10 mouse cellular contexts compared by ENCODE assay signal in genomic region chr7:126888852-126889251, GRCm38 (mm10). TPM values are rescaled to one million over a fixed set of nuclear protein-coding genes. Genes with fewer than 3 reads are reported as not detected.
A peak's percentile ranks its signal among the peaks of the same experiment; 100 is the strongest.
DNase-seq lines count a peak whose midpoint lies in the region; ATAC-seq and TF ChIP-seq lines count a peak whose summit lies in the region.
"Had no signal": no experiment of that assay in that cellular context is flagged by ENCODE, and none has a peak within 500 bp of the region (broad histone marks: within the 10 kb centered on the region; RNA-seq: fewer than 3 reads in every experiment).

No protein-coding gene starts in this region.

- 38% methylated on average over 7 of the region's 7 CpGs for WGBS in heart, postnatal 0 days
- WGBS in spleen, adult 2 months = 61% methylated on average over 7 of the region's 7 CpGs
- WGBS in small intestine, adult 2 months = 52% methylated on average over 7 of the region's 7 CpGs

- no peaks in the 10 kb centered on the region for H3K9me3 ChIP-seq in heart, postnatal 0 days (replicated peaks; ENCODE audit: control insufficient read depth, low read length)
- H3K9me3 ChIP-seq: lung, embryonic 15.5 days had no signal

- no peak overlapping the region for H3K27ac ChIP-seq in heart, postnatal 0 days (ENCODE audit: low read depth)
- H3K27ac ChIP-seq in spleen, adult 2 months (ENCODE audit: insufficient read depth, low read length) = no peak overlapping the region; the same call in 1 of the 2 replicates
- H3K27ac ChIP-seq in small intestine, adult 2 months (ENCODE audit: insufficient read depth, low read depth, low read length) = no peak overlapping the region
- H3K27ac ChIP-seq: lung, embryonic 15.5 days had no signal

- H3K9ac ChIP-seq in heart, postnatal 0 days (replicated peaks; ENCODE audit: low read depth, low read length) = peak overlapping the region; percentile 16; the same call in 1 of the 2 replicates
- H3K9ac ChIP-seq: lung, embryonic 15.5 days had no signal

- H3K4me3 ChIP-seq in heart, postnatal 0 days (ENCODE audit: low read depth, low read length) = no peak overlapping the region
- H3K4me3 ChIP-seq in spleen, adult 2 months (ENCODE audit: extremely low read depth, insufficient read depth, insufficient read length) = no peak overlapping the region
- no peak overlapping the region for H3K4me3 ChIP-seq in small intestine, adult 2 months (ENCODE audit: low read depth, low read length)
- H3K4me3 ChIP-seq: lung, embryonic 15.5 days had no signal

- peak; percentile 44 for TF ChIP-seq CTCF in heart, postnatal 0 days (IDR thresholded peaks at IDR 0.05; ENCODE audit: low read depth)
- TF ChIP-seq CTCF in spleen, adult 2 months (IDR thresholded peaks at IDR 0.05; ENCODE audit: extremely low read depth, insufficient read depth, insufficient read length, insufficient replicate concordance) = peak; percentile 23; the same call in 1 of the 2 replicates
- peak; percentile 45; the same call in 1 of the 2 replicates for TF ChIP-seq CTCF in small intestine, adult 2 months (IDR thresholded peaks at IDR 0.05; ENCODE audit: extremely low read depth, insufficient read length, insufficient replicate concordance, low read depth, low read length)

- peaks cover 12% of the 10 kb centered on the region; the same call in 1 of the 2 replicates for H3K36me3 ChIP-seq in heart, postnatal 0 days (replicated peaks; ENCODE audit: control insufficient read depth, insufficient read depth, low read length)
- H3K36me3 ChIP-seq in spleen, adult 2 months (ENCODE audit: control insufficient read depth, insufficient read depth, low read length) = 0 out of 2 replicates have a peak, but pooled peaks cover 4% of the 10 kb centered on the region
- H3K36me3 ChIP-seq in small intestine, adult 2 months (ENCODE audit: control insufficient read depth, insufficient read depth, low read length) = peaks cover 15% of the 10 kb centered on the region

- TF ChIP-seq POLR2A in spleen, adult 2 months (IDR thresholded peaks at IDR 0.05; ENCODE audit: low read depth, low read length) = no peak
- TF ChIP-seq POLR2A in small intestine, adult 2 months (IDR thresholded peaks at IDR 0.05; ENCODE audit: low read depth, low read length) = no peak

- no peaks in the 10 kb centered on the region for H3K27me3 ChIP-seq in heart, postnatal 0 days (ENCODE audit: control insufficient read depth, insufficient read depth, low read length)
- H3K27me3 ChIP-seq in spleen, adult 2 months (ENCODE audit: control insufficient read depth, insufficient read depth, low read length) = no peaks in the 10 kb centered on the region
- H3K27me3 ChIP-seq in small intestine, adult 2 months (ENCODE audit: control insufficient read depth, insufficient read depth, low read length) = no peaks in the 10 kb centered on the region
- H3K27me3 ChIP-seq: lung, embryonic 15.5 days had no signal

- no peak overlapping the region for H3K4me2 ChIP-seq in heart, postnatal 0 days (ENCODE audit: low read depth, low read length)
- H3K4me2 ChIP-seq: lung, embryonic 15.5 days had no signal

- TF ChIP-seq EP300 in heart, postnatal 0 days (IDR thresholded peaks at IDR 0.05; ENCODE audit: low read depth) = no peak

- H3K4me1 ChIP-seq in heart, postnatal 0 days (ENCODE audit: control insufficient read depth, insufficient read depth) = no peaks in the 10 kb centered on the region
- H3K4me1 ChIP-seq in spleen, adult 2 months (ENCODE audit: control insufficient read depth, insufficient read depth, insufficient read length) = peaks cover under 1% of the 10 kb centered on the region; the same call in 1 of the 2 replicates
- H3K4me1 ChIP-seq in small intestine, adult 2 months (ENCODE audit: control insufficient read depth, insufficient read depth, insufficient read length, low read length) = peaks cover under 1% of the 10 kb centered on the region

- no peak for DNase-seq in heart, postnatal 0 days (ENCODE audit: low spot score)
- DNase-seq in heart, postnatal 4 days = no peak
- no peak for DNase-seq in spleen, adult 2 months (ENCODE audit: low read depth in 1 of 2, low spot score in 2 of 2)
- DNase-seq in spleen, postnatal 4 days (ENCODE audit: low spot score in 2 of 2) = no peak
- DNase-seq in embryo, embryonic 10.5 days (ENCODE audit: low spot score) = peak; percentile 29
- no peak for DNase-seq in layer of hippocampus, postnatal 10 days (ENCODE audit: low spot score in 2 of 2)
- DNase-seq: cerebellum, postnatal 25 days had no signal

- no peak for ATAC-seq in heart, postnatal 0 days (ENCODE audit: insufficient read depth, low read depth)
- no peak for ATAC-seq in inflammation-experienced regulatory T-cells, adult 6 months

RNA-seq across cellular contexts. Expression of gene Taok2, which starts 4.3 kb away (rescaled TPM):
- total RNA-seq in heart, postnatal 0 days (2014; rRNA removed; ENCODE audit: low replicate concordance) = 47.4 and 47.9 TPM in 2 replicates
- 17.9 and 20.9 TPM in 2 replicates for polyA plus RNA-seq in heart, postnatal 0 days (2015; fragmentation: Nextera tagmentation; extraction: Ambion mirVana)
- 10 to 100 TPM; 65.0 to 66.5 TPM for total RNA-seq in heart, postnatal 4 days (2021)
- polyA plus RNA-seq in spleen, adult 2 months (2012; rRNA removed) = 97.0 and 109 TPM in 2 replicates
- 42.3 and 77.4 TPM in 2 replicates for polyA plus RNA-seq in small intestine, adult 2 months (2012; rRNA removed)
- 10 to 100 TPM; 16.8 to 20.3 (median 19.6) TPM for polyA plus RNA-seq in inflammation-experienced regulatory T-cells, adult 6 months (2017; shearing (Covaris generic))
- total RNA-seq in layer of hippocampus, postnatal 10 days (2021) = 100 to 1,000 TPM; 147 to 167 TPM

RNA-seq across cellular contexts. Expression of gene Ino80e, which starts 26.7 kb away (rescaled TPM):
- total RNA-seq in heart, postnatal 0 days (2014; rRNA removed; ENCODE audit: low replicate concordance) = 16.6 and 29.5 TPM in 2 replicates
- 35.8 and 37.0 TPM in 2 replicates for polyA plus RNA-seq in heart, postnatal 0 days (2015; fragmentation: Nextera tagmentation; extraction: Ambion mirVana)
- total RNA-seq in heart, postnatal 4 days (2021) = 10 to 100 TPM; 33.5 to 34.1 TPM
- polyA plus RNA-seq in spleen, adult 2 months (2012; rRNA removed) = 40.1 and 56.0 TPM in 2 replicates
- 16.5 and 42.8 TPM in 2 replicates for polyA plus RNA-seq in small intestine, adult 2 months (2012; rRNA removed)
- polyA plus RNA-seq in inflammation-experienced regulatory T-cells, adult 6 months (2017; shearing (Covaris generic)) = 10 to 100 TPM; 63.0 to 88.4 (median 68.7) TPM
- 10 to 100 TPM; 56.1 to 58.8 TPM for total RNA-seq in layer of hippocampus, postnatal 10 days (2021)

RNA-seq across cellular contexts. Expression of gene Hirip3, which starts 27.1 kb away (rescaled TPM):
- total RNA-seq in heart, postnatal 0 days (2014; rRNA removed; ENCODE audit: low replicate concordance) = 2.6 and 5.3 TPM in 2 replicates
- polyA plus RNA-seq in heart, postnatal 0 days (2015; fragmentation: Nextera tagmentation; extraction: Ambion mirVana) = 6.6 and 8.6 TPM in 2 replicates
- 10 to 100 TPM; 22.8 to 26.1 TPM for total RNA-seq in heart, postnatal 4 days (2021)
- polyA plus RNA-seq in spleen, adult 2 months (2012; rRNA removed) = 7.4 and 8.6 TPM in 2 replicates
- 1.3 and 3.6 TPM in 2 replicates for polyA plus RNA-seq in small intestine, adult 2 months (2012; rRNA removed)
- polyA plus RNA-seq in inflammation-experienced regulatory T-cells, adult 6 months (2017; shearing (Covaris generic)) = 10 to 100 TPM; 11.2 to 19.3 (median 18.2) TPM
- 10 to 100 TPM; 38.8 to 40.9 TPM for total RNA-seq in layer of hippocampus, postnatal 10 days (2021)

RNA-seq across cellular contexts. Expression of gene Tmem219, which starts 33.9 kb away (rescaled TPM):
- total RNA-seq in heart, postnatal 0 days (2014; rRNA removed; ENCODE audit: low replicate concordance) = 19.9 and 30.0 TPM in 2 replicates
- 19.9 and 20.5 TPM in 2 replicates for polyA plus RNA-seq in heart, postnatal 0 days (2015; fragmentation: Nextera tagmentation; extraction: Ambion mirVana)
- 10 to 100 TPM; 12.9 to 14.7 TPM for total RNA-seq in heart, postnatal 4 days (2021)
- polyA plus RNA-seq in spleen, adult 2 months (2012; rRNA removed) = 81.7 and 94.0 TPM in 2 replicates
- polyA plus RNA-seq in small intestine, adult 2 months (2012; rRNA removed) = 51.5 and 143 TPM in 2 replicates
- polyA plus RNA-seq in inflammation-experienced regulatory T-cells, adult 6 months (2017; shearing (Covaris generic)) = 10 to 100 TPM; 36.8 to 69.8 (median 47.7) TPM
- total RNA-seq in layer of hippocampus, postnatal 10 days (2021) = 10 to 100 TPM; 23.6 to 28.3 TPM

RNA-seq across cellular contexts. Expression of gene Kctd13, which starts 39.8 kb away (rescaled TPM):
- 6.8 and 8.2 TPM in 2 replicates for total RNA-seq in heart, postnatal 0 days (2014; rRNA removed; ENCODE audit: low replicate concordance)
- polyA plus RNA-seq in heart, postnatal 0 days (2015; fragmentation: Nextera tagmentation; extraction: Ambion mirVana) = 11.2 TPM in 2 replicates
- total RNA-seq in heart, postnatal 4 days (2021) = 10 to 100 TPM; 10.4 to 10.7 TPM
- 21.5 and 29.9 TPM in 2 replicates for polyA plus RNA-seq in spleen, adult 2 months (2012; rRNA removed)
- 9.1 and 18.8 TPM in 2 replicates for polyA plus RNA-seq in small intestine, adult 2 months (2012; rRNA removed)
- 1 to 10 TPM; 6.1 to 7.9 (median 6.3) TPM for polyA plus RNA-seq in inflammation-experienced regulatory T-cells, adult 6 months (2017; shearing (Covaris generic))
- 100 to 1,000 TPM; 151 to 152 TPM for total RNA-seq in layer of hippocampus, postnatal 10 days (2021)
